Mouse (Mus musculus): ENCODE data around the gene 4931409K22Rik. TPM values are rescaled to one million over a fixed set of nuclear protein-coding genes. Genes with fewer than 3 reads are reported as not detected.
A peak's percentile ranks its signal among the peaks of the same experiment; 100 is the strongest.
"Not testable (repeated sequence)": the region's sequence is repeated elsewhere in the genome, so short reads cannot be mapped to it uniquely, and the experiment has no call there.

Gene 4931409K22Rik
- total RNA-seq, 1 experiment from 2014 or later = not detected

DNA sequence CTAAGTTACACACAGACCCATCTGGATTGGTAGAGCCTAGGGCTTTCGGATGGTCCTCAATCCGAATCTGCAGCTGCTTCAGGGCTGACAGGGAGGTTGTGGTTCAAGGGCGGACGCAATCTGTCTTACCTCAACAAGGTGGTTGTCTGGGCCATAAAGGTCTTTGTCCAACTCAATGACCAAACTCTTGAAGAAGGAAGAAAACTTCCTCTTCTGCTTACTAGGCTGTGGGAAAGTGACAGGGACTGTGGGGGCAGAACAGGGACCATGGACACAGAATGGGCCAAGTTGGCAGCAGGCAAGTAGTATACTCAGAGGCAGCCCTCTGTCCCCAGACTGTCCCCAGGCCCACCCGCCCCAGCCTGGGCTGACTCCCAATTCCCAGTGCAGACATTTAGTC lies 38.7 kb upstream of the 4931409K22Rik start:
- ATAC-seq (ENCODE audit: extremely low read depth, insufficient number of reproducible peaks, low FRiP score, poor library complexity, severe bottlenecking) = no peak

DNA sequence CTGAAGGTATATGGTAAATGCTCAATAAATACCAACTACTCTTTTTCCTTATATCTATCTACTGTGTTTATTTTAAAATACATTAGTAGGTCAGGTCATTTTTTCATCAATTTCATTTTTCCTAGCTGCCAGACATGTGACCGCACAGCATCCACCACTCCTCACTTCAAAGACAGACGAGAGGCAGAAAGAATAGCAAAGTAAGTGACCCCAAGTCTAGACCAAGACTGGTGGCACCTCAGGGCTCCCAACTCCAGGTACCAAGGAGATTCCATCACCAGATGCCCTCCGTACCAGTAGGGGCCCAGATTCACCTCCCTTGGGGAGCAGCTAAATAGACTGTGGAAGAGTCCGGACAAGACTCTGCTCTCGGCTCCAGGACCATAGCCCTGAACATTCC lies 37.7 kb upstream of the 4931409K22Rik start:
- ATAC-seq (ENCODE audit: extremely low read depth, insufficient number of reproducible peaks, low FRiP score, poor library complexity, severe bottlenecking) = no peak

DNA sequence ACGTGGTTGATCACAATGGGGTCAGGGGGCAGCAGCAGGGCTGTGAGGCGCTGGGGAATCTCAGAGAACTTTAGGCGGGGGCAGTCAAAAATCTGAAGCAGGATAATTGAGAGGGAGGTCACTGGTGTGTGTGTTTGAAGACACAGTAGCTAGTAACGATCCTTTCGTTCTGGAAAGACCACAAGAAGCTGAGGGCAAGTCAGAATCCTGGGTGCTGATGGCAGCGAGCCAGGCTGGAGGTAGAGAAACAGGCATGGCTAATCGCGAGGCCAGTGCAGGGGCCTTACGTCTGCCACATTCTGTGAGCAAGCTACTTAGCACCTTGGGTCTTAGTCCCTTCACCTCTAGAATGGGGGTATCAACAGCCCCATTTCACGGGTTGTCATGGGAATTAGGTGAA lies 37.3 kb upstream of the 4931409K22Rik start:
- no peak for ATAC-seq (ENCODE audit: extremely low read depth, insufficient number of reproducible peaks, low FRiP score, poor library complexity, severe bottlenecking)

DNA sequence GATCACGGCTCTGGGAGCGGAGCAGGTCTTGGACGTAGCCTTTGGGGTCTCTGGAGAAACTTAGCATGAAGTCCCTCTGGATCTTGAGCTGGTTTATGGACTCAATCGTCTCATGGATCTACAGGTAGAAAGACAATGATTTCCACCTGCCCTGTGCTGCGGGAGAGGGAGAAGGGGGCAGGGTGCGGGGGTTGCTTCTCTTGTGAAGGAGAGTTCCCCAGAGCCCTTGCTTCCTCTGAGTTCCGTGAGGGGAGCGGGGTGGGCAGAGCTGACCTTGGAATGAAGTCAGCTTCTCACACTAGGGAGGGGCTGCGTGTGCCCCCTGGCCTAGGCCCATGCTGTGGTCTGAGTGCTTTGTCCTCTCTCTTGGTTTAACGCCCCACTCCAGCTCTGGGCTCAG lies 36.6 kb upstream of the 4931409K22Rik start:
- no peak for ATAC-seq (ENCODE audit: extremely low read depth, insufficient number of reproducible peaks, low FRiP score, poor library complexity, severe bottlenecking)

DNA sequence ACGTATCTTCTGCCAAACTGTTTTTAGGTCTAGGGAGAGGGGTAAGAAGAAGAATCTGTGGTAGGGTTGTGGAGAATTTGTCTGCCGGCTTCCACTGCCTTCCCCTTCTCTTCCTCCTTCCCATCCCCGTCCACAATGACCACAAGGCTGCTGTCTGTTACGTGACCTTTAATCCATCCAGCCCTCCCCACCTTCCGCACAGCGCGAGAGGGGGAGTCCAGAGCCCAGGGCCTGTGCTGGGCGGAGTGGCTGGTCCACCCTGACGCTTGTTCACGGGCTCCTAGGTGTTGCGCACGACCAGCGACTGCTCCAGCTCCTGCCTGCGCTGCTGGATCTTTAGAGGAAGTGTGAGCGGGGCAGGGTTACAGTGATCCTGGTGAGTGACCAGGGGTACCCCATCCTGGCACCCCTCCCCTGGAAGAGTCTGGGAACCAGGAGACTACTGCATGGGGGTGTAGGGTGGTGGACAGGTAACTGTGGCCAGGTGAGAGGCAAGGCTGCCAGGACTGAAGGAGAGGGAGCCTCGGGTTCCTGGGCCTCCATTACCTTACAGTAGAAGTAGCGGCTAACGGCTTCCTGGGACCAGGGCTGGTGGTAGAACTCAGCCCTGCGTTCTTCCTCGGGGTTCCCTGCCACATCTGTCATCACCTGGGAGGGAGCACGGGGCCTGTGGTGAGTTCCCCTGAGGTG lies 36.0 kb upstream of the 4931409K22Rik start:
- no peak for ATAC-seq (ENCODE audit: extremely low read depth, insufficient number of reproducible peaks, low FRiP score, poor library complexity, severe bottlenecking)

DNA sequence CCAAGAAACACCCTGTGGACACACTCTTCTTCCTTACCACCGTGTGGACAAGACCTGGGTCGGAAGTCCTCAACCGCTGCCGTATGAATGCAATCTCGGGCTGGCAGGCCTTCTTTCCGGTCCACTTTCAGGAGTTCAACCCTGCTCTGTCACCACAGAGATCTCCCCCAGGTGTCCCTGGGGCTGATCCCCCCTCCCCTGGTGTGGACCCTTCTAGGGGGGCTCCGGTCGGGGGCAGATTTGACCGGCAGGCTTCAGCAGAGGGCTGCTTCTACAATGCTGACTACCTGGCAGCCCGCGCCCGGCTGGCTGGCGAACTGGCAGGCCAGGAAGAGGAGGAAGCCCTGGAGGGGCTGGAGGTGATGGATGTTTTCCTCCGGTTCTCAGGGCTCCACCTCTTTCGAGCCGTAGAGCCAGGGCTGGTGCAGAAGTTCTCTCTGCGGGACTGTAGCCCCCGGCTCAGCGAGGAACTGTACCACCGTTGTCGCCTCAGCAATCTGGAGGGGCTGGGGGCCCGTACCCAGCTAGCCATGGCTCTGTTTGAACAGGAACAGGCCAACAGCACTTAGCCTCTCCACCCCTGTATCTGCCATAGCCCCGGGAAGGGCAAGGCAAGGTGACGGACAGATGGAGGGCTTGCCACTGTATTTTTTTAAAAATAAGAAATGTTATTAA lies 35.3 kb upstream of the 4931409K22Rik start:
- ATAC-seq (ENCODE audit: extremely low read depth, insufficient number of reproducible peaks, low FRiP score, poor library complexity, severe bottlenecking) = no peak

DNA sequence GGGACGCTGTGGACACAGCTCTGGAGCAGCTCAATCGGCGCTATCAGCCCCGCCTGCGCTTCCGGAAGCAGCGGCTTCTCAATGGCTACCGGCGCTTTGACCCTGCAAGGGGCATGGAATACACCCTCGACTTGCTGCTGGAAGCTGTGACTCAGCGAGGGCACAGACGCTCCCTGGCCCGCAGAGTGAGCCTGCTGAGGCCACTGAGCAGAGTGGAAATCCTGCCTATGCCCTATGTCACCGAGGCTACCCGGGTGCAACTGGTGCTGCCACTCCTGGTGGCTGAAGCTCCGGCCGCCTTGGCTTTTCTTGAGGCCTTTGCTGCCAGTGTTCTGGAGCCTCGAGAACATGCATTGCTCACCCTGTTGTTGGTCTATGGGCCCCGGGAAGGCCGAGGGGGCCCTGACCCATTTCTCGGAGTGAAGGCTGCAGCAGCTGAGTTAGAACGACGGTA lies 34.7 kb upstream of the 4931409K22Rik start:
- no peak for ATAC-seq (ENCODE audit: extremely low read depth, insufficient number of reproducible peaks, low FRiP score, poor library complexity, severe bottlenecking)

DNA sequence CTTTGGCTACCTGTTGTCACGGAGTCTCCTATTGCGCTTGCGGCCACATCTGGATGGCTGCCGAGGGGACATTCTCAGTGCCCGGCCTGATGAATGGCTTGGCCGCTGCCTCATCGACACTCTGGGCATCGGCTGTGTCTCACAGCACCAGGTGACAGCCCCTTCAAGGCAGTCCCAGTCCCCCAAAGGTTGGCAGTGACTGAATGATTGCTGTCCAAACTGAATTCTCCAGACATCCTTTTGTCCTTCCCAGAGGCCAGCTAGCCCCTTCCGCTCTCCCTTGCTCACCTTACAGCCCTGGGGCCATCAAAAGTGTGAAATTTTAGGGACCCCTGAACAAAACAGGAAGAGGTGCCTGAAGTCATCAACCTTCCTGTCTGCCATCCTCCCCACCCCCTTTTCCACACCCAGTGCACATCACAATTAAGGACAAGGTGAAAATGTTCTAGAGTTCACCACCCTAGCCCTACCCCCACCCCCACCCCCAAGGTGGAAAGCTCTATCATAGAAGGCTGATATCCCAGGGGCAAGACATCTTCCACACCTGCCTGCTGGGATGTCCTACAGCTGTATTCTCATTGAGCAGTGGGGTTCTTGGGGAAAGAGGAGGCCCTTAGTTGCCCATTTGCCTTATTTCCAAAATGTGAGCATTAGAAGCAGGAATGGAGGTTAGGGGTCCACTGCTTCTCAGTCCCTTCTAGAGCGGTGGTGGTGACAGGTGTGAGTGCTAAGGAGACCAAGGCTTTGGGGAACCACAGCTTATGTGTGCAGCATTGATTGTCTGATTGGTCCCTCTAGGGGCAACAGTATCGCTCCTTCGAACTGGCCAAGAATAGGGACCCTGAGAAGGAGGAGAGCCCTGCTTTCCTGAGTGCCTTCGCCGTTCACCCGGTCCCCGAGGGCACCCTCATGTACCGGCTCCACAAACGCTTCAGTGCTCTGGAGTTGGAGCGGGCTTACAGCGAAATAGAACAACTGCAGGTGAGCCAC lies 33.2 kb upstream of the 4931409K22Rik start:
- ATAC-seq (ENCODE audit: extremely low read depth, insufficient number of reproducible peaks, low FRiP score, poor library complexity, severe bottlenecking) = no peak

DNA sequence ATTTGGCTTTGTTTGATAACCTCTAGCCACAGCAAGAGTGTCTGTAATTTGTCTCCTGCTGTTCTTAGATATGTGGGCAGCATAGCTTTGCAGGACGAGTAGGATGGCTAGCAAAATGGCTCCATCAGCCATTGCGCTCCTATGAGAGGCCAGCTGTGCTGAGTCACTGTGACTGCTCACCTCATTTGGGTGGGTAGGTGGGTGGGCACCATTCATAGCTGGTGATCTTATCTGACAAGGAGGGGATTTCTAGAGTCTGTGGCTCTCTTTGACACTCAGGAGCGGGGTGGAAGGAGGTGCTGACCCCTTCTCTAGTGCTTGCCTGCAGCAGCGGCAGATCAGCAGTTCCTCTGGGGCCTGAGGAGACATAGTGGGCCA lies 30.6 kb upstream of the 4931409K22Rik start:
- no peak for ATAC-seq (ENCODE audit: extremely low read depth, insufficient number of reproducible peaks, low FRiP score, poor library complexity, severe bottlenecking)

DNA sequence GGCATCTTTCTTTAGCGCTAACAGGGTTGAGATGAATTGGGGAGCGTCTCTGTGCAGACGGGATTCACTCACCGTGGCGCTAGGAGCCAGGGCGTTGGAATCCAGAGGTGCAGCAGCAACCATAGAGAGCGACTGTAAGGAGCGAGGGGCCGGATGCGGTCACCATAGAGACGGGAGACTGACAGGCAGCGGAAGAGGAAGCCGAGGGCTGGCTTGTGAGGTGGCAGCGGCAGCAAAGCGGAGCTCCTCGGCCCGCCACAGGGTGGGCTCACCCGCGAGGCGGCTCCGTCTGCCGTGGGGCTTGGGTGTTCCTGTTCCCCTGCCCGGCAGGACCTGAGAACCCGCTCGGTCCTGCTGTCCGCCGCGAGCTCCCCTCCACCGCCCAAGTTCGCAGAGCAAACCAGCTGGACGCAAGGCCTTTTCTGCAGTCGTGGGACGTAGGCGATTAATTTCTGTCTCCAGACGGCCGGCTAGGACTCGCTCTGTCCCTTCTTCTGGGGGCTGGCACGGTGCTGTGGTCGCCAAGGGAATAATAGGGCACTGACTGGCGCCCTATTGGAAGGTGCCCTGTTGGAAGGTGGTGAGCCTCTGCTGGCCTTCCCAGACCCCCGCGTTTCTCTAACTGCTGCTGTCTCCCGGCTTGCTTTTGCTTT lies 30.1 kb upstream of the 4931409K22Rik start, which contains the start of gene Chpf2:
TSS of gene Chpf2 (plus strand) at position 195 of the 653 bp plus-strand sequence.
- peak; percentile 92 for ATAC-seq (ENCODE audit: extremely low read depth, insufficient number of reproducible peaks, low FRiP score, poor library complexity, severe bottlenecking)

DNA sequence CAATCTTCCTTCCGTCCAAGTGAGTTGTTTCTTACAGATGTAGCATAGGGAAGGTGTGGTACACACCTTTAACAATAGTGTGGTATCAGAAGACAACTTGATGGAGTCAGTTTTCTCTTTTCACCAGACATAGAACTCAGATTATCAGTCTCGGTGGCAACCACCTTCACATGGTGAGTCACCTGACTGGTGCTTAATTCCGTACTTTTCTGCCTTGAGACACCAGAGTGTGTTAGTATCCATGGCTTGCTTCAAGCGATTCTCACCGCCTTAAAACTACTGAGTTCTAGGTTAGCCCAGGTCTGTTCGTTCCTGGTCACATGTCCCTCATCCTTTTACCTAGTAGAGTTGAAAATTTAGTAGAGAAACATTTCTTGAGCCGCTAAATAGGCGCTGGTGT lies 29.5 kb upstream of the 4931409K22Rik start:
- ATAC-seq (ENCODE audit: extremely low read depth, insufficient number of reproducible peaks, low FRiP score, poor library complexity, severe bottlenecking) = no peak

DNA sequence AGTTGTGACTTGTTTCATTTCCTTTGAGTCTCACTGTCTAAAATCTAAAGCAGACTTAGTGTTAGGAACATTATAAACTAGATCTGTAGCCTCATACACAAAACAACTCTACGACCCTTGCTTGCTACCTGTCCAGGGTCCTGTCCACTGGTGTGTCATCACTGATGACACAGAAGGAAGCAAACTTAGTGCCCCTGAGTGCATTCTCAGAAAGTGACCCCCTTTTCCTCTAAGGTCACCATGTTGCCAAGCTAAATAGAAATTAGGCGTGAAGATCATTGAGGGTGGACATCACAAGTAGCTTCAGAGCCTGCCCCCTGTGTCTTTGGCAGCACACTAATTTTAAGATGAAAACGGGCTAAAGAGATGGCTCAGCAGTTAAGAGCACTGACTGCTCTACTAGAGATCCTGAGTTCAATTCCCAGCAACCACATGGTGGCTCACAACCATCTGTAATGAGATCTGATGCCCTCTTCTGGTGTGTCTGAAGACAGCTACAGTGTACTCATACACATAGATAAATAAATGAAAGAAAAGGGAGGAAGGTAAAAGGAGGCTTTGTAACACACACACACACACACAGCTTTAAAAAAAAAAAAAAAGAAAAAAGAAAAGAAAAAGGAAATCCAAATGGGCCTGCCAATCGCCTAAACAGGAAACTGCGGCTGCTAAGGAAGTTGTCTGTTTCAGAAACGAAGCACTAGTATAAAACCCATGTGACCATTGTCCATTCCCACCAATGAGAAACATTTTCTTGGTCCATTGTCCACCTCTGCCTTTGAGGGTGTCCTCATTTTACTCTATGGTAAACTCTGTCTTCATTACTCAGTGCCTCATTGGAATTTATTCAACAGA lies 21.7 kb upstream of the 4931409K22Rik start:
- no peak for ATAC-seq (ENCODE audit: extremely low read depth, insufficient number of reproducible peaks, low FRiP score, poor library complexity, severe bottlenecking)

DNA sequence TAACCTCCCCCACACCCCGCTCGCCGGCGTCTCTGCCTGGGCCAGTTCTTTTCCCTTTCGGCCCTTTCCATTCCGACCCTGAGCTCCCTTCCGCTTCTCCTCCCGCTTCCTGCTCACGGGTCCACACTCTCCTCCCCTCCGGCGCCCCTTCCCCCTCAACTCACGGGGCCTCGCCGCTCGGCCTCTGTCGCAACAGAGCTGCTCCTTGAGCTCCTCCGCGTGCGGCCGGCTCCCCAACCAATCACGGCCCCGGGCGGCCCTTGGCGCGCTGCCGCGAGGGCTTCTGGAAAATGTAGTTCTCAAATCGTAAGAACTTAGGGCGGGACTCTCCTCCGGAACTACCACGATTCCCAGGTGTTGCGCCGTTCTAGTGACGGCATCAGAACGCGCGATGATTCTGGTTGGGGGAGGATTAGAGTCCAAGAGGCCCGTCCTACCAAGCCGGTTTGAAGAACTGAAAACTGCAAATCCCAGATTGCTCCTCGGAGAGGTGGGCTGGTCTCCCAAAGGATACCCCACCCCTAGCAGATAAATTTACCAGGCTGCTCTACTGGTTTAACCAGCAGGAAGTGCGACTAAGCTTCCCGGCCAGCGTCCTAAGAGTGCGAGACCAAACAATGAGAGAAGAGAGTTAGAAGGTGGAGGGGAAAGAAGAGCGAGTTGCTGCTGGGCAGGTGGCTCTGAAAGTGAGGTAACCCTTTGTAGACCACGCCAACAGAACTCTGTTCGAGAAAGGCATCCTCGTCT lies 20.7 kb upstream of the 4931409K22Rik start, which contains the start of gene Abcf2:
TSS of gene Abcf2 (minus strand) at position 285 of the 747 bp plus-strand sequence.
- ATAC-seq (ENCODE audit: extremely low read depth, insufficient number of reproducible peaks, low FRiP score, poor library complexity, severe bottlenecking) = peak; percentile 95

DNA sequence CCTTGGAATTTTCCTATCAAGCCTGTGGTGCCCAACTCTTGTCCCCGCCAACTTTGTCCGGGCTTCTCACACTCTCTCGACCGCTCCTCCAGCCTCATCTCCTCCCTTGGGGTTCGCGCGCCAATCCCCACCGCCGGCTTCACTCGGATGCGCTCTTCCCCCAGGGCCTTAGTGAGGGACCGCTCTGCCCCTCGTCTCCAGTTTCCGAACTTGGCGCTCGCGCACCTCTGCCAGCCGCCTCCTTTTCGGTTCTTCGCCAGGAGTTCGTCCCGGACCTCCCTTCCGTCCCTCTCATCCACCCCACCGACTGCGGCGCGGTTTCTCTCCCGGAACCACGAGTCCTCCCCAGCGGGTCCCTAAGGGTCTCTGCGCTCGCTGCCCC lies 20.2 kb upstream of the 4931409K22Rik start:
- ATAC-seq (ENCODE audit: extremely low read depth, insufficient number of reproducible peaks, low FRiP score, poor library complexity, severe bottlenecking) = no peak

DNA sequence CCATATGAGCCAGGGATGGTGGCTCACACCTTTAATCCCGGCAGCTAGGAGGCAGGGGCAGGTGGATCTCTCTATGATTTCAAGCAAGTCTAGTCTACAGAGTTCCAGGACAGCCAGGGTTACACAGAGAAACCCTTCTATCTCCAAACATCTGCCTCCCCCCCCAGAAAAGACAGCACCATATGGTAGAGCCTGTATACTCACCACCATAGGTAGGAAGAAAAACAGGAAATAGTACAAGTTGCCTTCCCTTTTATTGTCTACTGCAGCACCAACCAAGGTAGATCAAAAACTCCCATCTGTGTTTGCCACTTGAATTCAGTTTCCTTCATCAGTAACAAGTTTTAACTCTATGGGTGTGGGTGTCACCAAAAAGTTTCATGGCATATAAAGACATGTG lies 19.3 kb upstream of the 4931409K22Rik start:
- no peak for ATAC-seq (ENCODE audit: extremely low read depth, insufficient number of reproducible peaks, low FRiP score, poor library complexity, severe bottlenecking)

DNA sequence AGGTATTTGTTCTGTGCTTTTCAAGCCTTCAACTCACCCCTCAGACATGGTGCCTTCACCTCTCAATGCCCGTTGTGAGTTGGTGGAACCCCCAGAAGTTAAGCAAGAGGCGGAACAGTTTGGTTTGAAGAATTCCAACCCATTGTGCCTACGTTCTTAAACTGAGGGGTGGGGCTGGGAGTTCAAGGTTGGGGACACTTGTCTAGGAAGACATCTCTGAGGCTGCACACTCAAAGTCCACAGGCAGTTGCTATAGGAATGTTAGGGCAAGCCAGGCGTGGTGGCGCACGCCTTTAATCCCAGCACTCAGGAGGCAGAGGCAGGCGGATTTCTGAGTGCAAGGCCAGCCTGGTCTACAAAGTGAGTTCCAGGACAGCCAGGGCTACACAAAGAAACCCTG lies 1.3 kb downstream of the 4931409K22Rik start:
- ATAC-seq (ENCODE audit: extremely low read depth, insufficient number of reproducible peaks, low FRiP score, poor library complexity, severe bottlenecking) = not testable (repeated sequence)

DNA sequence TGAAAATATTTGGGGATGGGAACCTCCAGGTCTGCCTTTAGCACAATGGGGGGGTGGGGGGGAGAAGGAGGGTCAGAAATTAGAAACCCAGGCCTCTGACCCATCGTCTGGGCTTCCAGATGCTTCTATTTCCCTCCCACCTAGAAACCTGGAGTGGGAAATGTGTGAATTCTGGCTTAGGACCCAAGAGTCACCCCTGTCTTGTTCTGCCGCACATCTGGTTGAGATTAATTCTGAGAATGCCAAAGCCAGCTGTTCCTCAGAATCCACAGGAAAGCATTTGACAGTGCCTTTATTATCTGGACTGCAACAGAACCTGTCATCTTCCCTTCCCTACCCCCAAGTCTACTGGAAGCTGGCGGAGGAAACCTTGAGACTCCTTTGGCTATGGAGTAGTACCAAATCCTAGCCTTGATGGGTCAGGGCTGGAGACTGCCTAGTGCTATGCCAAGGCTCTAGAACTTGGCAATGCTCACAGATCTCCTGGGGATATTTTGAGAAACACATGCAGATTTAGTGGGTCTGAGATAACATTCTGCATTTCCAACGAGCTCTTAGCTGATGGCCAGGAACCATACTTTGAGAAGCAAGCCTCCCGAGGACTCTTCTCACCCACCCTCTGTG lies 2.9 kb downstream of the 4931409K22Rik start:
- no peak for ATAC-seq (ENCODE audit: extremely low read depth, insufficient number of reproducible peaks, low FRiP score, poor library complexity, severe bottlenecking)
